Mouse (Mus musculus): ENCODE results near the gene Nckap5. TPM values are rescaled to one million over a fixed set of nuclear protein-coding genes. Genes with fewer than 3 reads are reported as not detected.
A peak's percentile ranks its signal among the peaks of the same experiment; 100 is the strongest.

The Nckap5 gene
- polyA plus RNA-seq, 1 experiment from 2014 or later = 6.9 TPM

DNA sequence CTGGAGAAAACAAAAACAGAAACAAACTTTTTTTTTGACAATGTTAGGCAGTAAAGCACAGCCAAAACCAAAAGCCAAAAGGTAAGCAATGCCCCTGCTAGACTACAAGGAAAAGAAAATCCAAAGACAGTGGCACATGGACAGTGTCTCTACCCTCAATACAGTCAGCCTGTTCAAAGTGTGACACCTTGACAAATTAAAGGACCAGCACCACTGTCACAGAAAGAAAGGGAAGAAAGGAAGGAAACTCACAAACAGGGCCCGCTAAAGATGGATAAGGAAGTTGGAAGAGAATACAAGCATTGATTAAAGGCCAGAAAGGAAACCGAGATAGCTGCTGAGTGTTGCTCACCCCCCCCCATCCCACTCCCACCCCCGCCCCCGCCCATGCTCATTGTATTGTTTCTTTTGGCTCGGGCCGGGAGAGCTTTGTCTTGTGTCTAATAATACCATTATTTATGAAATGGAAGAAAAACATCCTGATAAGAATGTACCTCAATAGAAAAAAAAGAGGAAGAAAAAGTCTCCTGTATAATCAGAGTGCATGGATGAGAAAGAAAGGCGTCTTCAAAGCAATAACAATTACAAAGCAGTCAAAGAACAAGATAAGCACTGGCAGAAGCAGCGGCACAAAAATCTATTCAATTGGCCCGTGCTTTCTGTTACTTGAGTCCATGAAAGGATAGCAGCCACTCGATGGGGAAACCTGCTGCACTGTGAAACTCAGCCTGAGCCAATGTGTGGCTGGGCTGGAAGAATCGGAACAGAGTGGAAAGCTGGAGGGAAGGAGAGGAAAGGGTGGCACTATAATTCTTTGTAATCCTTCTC lies 368.9 kb downstream of the Nckap5 start:
- no peak overlapping the region for H3K27ac ChIP-seq (replicated peaks)
- no peak for DNase-seq (ENCODE audit: low spot score)
- H3K36me3 ChIP-seq (replicated peaks) = no peaks in the 10 kb centered on the region
- 57% methylated on average over 11 of the region's 11 CpGs for WGBS
- peaks cover 7% of the 10 kb centered on the region; the same call in 1 of the 2 replicates for H3K4me1 ChIP-seq
- no peaks in the 10 kb centered on the region for H3K9me3 ChIP-seq
- H3K4me3 ChIP-seq = no peak overlapping the region
- no peaks in the 10 kb centered on the region for H3K27me3 ChIP-seq (replicated peaks; ENCODE audit: low read depth, poor library complexity, severe bottlenecking)

DNA sequence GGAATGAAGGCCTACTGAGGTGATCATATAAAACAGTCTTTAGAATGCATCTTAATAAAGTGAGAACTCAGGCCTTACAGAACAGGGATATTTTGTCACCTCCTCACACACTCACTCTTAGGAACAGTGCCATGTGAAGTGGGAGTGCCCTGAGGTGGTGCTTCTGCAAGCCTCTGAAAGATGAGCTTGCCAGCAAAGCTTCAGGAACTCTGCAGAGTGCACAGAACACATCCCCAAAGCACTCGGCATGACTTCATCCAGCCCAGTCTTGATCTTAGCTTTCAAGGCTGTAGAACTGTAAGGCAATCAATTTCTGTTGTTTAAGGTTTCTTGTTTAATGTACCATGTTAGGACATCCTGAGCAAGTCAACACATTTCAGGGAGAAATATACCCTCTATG lies 372.9 kb downstream of the Nckap5 start:
- DNase-seq (ENCODE audit: low spot score) = no peak
- WGBS = 83% methylated on average over 1 of the region's 1 CpGs
- no peak overlapping the region for H3K4me3 ChIP-seq
- H3K27ac ChIP-seq (replicated peaks) = no peak overlapping the region
- peaks cover 7% of the 10 kb centered on the region; the same call in 1 of the 2 replicates for H3K4me1 ChIP-seq
- H3K36me3 ChIP-seq (replicated peaks) = no peaks in the 10 kb centered on the region
- no peaks in the 10 kb centered on the region for H3K9me3 ChIP-seq
- no peaks in the 10 kb centered on the region for H3K27me3 ChIP-seq (replicated peaks; ENCODE audit: low read depth, poor library complexity, severe bottlenecking)

DNA sequence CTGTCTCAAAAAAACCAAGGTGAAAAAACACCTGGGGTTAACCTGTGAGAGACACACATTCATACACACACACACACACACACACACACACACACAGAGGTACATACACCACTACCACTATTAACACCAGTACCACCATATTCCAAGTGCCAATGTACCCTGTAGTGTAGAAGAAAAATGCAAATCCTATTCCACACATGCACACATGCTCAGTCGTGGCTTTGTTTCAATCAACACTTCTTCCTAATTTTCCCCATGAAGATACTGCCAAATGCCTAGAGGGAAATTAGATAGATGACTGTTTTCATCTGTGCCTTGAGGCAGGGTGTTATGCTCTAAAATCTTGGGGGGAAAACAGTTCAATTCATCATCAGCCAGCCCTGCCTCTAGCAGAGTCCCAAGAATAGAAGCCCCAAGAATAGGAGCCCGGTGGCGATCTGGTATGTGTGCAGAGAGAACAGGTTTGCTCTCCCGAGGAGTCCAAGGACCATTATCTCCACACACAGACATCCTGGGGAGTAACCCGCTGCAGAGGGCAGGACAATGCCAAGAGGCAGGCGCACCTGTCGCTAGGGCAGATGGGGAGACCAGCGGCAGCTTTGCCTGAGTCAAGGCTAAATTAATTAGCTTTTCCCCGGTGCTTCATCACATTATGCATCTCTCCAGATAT lies 376.0 kb downstream of the Nckap5 start:
- no peaks in the 10 kb centered on the region for H3K36me3 ChIP-seq (replicated peaks)
- WGBS = 66% methylated on average over 9 of the region's 9 CpGs
- no peaks in the 10 kb centered on the region for H3K27me3 ChIP-seq (replicated peaks; ENCODE audit: low read depth, poor library complexity, severe bottlenecking)
- H3K27ac ChIP-seq (replicated peaks) = no peak overlapping the region
- no peaks in the 10 kb centered on the region for H3K9me3 ChIP-seq
- no peak for DNase-seq (ENCODE audit: low spot score)
- peaks cover 1% of the 10 kb centered on the region; the same call in 1 of the 2 replicates for H3K4me1 ChIP-seq
- no peak overlapping the region for H3K4me3 ChIP-seq

DNA sequence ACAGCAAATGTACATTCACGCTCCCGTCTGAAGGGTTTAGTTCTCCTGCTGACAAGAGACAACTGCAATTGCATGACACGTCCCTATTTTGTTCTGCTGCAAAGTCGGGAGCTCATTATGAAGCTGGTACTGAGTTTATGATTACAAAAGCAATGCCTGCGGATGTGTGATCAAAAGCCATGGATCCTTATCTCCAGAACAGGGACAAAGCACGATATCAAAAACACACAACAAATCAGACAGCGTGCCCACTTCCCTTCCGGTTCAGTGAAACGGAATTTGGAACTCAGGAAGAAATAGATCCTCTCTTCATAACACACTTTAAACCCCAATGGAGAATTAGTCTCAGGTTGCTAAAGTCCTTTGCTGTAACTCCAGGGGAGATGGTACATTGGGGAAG lies 379.1 kb downstream of the Nckap5 start:
- Histone ChIP-seq H3K4me1 (peaks cover 4% of the 10 kb centered on the region; the same call in 1 of the 2 replicates), H3K36me3 (replicated peaks) (no peaks in the 10 kb centered on the region)

DNA sequence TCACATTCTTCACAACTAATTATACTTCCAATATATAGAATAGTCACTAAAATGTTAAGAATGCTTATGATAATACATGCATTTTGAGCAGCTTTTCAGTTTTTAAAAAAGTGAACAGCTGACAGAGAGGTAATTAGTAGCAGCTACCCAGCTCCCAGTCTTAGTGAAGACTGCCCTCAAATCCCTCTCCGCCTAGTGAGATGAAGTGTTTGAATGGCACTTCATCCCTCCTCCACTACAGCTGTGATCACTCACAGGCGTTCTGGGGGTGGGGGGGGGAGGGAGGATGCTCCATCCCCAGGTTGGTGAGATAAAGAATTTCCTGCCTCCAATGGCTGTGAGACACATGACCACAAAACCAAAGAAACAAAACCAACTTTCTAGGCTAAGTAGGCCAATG lies 381.2 kb downstream of the Nckap5 start:
- Histone ChIP-seq H3K27me3 (replicated peaks; ENCODE audit: low read depth, poor library complexity, severe bottlenecking) (no peaks in the 10 kb centered on the region), H3K9me3 (no peaks in the 10 kb centered on the region), H3K27ac (replicated peaks) (no peak overlapping the region), H3K4me3 (no peak overlapping the region), H3K36me3 (replicated peaks) (no peaks in the 10 kb centered on the region), H3K4me1 (0 out of 2 replicates have a peak, but pooled peaks cover 4% of the 10 kb centered on the region)
- WGBS = 43% methylated on average over 2 of the region's 2 CpGs
- no peak for DNase-seq (ENCODE audit: low spot score)

More for the DNA sequence above, 379.1 kb downstream of the Nckap5 start:
- WGBS = 85% methylated on average over 9 of the region's 9 CpGs
- Histone ChIP-seq H3K27ac (replicated peaks) (no peak overlapping the region), H3K4me3 (no peak overlapping the region), H3K9me3 (no peaks in the 10 kb centered on the region), H3K27me3 (replicated peaks; ENCODE audit: low read depth, poor library complexity, severe bottlenecking) (no peaks in the 10 kb centered on the region)
- no peak for DNase-seq (ENCODE audit: low spot score)

DNA sequence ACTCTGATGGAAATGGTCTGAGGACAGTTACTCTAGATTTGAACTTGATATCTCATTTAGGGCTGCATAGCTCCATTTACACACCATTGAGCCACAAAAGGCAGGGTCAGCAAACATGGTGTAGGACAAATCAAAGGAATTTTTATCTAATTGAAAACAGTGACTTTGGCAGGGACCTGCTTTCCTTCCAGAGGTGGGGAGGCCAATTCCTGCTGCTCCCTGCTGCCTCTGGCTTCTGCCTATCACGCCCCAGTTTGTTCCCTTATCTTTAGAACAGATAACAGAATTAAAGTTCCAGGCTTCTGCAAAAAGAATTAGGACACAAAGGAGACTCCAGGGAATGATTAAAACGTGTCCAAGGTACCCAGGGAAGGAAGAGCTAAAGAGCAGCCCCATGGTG lies 386.7 kb downstream of the Nckap5 start:
- DNase-seq (ENCODE audit: low spot score) = no peak
- Histone ChIP-seq H3K4me1 (0 out of 2 replicates have a peak, but pooled peaks cover 3% of the 10 kb centered on the region), H3K36me3 (replicated peaks) (no peaks in the 10 kb centered on the region), H3K27ac (replicated peaks) (no peak overlapping the region), H3K27me3 (replicated peaks; ENCODE audit: low read depth, poor library complexity, severe bottlenecking) (no peaks in the 10 kb centered on the region), H3K9me3 (no peaks in the 10 kb centered on the region), H3K4me3 (no peak overlapping the region)
- 54% methylated on average over 2 of the region's 2 CpGs for WGBS

DNA sequence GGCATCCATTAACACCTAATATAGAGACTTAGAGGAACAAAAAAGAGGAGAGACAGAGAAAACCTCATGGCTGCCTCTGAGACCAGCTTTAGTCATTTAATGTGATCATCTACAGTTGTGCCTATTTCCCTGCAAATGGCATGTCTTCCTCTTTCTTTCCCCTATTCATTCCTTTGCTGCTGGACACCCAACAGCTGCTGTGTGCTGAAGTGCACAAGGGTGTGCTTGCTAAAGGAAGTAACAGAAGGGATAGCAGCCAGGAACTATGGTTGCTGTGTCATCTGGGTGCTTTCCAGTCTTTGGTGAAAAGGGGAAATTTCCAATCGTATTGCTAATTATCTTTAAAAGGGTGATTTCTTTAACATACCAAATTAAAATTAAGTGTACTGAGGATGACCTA lies 387.9 kb downstream of the Nckap5 start:
- Histone ChIP-seq H3K36me3 (replicated peaks) (no peaks in the 10 kb centered on the region), H3K27ac (replicated peaks) (no peak overlapping the region), H3K4me1 (0 out of 2 replicates have a peak, but pooled peaks cover 3% of the 10 kb centered on the region), H3K27me3 (replicated peaks; ENCODE audit: low read depth, poor library complexity, severe bottlenecking) (no peaks in the 10 kb centered on the region), H3K4me3 (no peak overlapping the region), H3K9me3 (no peaks in the 10 kb centered on the region)
- WGBS = 81% methylated on average over 1 of the region's 1 CpGs
- no peak for DNase-seq (ENCODE audit: low spot score)

DNA sequence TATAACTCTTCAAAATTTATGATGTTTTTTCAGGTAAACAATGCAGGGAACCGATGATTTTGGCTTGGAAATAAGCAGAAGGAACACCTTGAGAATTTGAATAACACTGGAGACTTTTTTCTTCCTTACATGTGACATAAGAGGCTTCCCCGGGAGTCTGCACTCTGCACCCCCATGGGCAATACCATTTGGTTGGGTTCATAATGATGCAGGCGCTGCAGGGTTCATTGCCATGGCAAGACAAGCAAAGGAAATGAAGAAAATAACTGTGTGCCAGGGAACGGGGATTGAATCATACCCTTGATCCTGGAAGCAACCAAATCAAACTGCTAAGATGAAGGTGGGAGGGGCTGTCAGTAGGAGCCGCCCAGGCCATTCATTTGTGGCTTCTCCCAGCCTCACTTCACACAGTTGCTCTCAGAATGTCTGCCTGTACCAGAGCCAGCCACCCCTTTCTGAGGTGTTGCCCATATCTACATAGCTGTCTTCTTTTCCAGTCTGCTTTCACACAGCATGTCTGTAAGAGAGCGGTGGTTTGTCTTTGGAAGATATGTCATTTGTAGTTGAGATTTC lies 392.5 kb downstream of the Nckap5 start:
- WGBS = 83% methylated on average over 6 of the region's 6 CpGs

DNA sequence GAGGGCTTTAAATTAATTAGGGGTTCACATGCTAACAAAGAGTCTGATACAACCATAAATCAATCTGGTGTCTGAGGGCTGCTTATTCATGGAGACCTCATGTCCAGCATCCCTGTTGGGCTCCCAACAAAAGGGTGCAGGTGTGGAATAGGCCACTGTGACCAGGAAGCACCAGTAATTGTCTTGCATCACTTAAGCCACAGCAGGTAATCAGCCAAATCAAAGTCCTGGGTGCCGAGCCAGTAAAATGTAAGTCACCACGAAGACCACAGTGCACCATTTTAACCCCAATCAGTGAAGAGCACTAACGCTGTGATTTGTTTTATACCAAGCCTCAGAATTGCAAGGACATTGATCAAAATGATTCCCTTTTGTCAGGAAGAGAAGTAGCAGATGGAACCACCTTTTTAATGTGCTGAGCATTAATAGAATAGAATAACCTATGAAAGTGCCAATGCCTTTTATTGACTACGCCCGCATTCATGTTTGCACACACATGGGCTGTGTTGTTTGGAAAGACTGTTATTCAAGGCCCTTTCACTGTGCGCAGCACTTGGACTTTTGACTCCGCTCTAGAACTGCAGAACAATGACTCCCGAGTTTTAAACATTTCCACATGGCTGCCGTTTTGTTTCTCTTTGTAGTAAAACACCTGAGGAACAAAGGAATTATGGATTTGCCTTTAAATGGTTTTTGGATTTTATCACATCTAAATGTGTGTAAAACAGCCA lies 393.5 kb downstream of the Nckap5 start:
- WGBS = 72% methylated on average over 9 of the region's 9 CpGs
- H3K4me1 ChIP-seq = no peaks in the 10 kb centered on the region
- H3K36me3 ChIP-seq (replicated peaks) = no peaks in the 10 kb centered on the region
- no peak overlapping the region for H3K4me3 ChIP-seq
- DNase-seq (ENCODE audit: low spot score) = no peak
- no peak overlapping the region for H3K27ac ChIP-seq (replicated peaks)
- no peaks in the 10 kb centered on the region for H3K27me3 ChIP-seq (replicated peaks; ENCODE audit: low read depth, poor library complexity, severe bottlenecking)
- H3K9me3 ChIP-seq = no peaks in the 10 kb centered on the region

More for the DNA sequence above, 392.5 kb downstream of the Nckap5 start:
- no peaks in the 10 kb centered on the region for H3K27me3 ChIP-seq (replicated peaks; ENCODE audit: low read depth, poor library complexity, severe bottlenecking)
- no peak for DNase-seq (ENCODE audit: low spot score)
- H3K9me3 ChIP-seq = no peaks in the 10 kb centered on the region
- no peaks in the 10 kb centered on the region for H3K36me3 ChIP-seq (replicated peaks)
- H3K27ac ChIP-seq (replicated peaks) = no peak overlapping the region
- H3K4me1 ChIP-seq = no peaks in the 10 kb centered on the region
- no peak overlapping the region for H3K4me3 ChIP-seq

DNA sequence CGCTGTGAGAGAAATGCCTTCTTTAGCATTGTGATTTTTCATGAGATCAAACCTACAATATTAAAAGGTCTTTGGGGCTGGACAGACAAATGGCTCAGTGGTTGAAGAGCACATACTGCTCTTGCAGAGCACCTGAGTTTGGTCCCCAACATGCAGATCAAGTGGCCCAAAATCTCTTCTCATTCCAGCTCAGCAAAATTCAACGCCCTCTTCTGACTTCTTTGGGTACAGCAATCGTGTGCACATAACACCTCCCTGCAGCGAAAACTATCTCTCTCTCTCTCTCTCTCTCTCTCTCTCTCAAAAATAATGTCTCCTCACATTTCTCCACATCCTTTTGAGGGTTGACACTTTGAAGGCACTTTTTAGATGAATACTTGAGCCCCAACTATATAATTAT lies 398.3 kb downstream of the Nckap5 start:
- WGBS = 82% methylated on average over 4 of the region's 4 CpGs
- H3K4me3 ChIP-seq = no peak overlapping the region
- no peak for DNase-seq (ENCODE audit: low spot score)
- peaks cover 3% of the 10 kb centered on the region; the same call in 1 of the 2 replicates for H3K4me1 ChIP-seq
- no peaks in the 10 kb centered on the region for H3K36me3 ChIP-seq (replicated peaks)
- no peaks in the 10 kb centered on the region for H3K27me3 ChIP-seq (replicated peaks; ENCODE audit: low read depth, poor library complexity, severe bottlenecking)
- no peak overlapping the region for H3K27ac ChIP-seq (replicated peaks)
- no peaks in the 10 kb centered on the region for H3K9me3 ChIP-seq

DNA sequence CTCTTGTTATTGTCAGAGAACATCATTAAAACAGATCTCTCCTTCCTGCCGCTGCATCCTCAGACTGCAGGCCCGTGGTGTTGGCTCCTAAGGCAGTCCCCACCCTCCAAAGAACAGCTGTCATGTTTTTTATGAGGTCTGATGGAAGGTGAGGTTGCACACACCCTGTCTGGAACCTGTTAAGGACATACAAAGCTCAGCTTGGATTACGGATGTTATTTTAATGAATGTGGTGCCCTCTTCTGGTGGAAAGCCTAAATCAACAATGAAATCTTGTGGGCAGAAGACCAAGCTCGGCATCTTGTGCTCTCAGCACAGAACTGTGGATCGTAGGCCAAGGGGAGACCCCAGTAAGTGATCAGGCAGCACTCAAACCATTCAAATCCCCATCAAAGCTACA lies 399.0 kb downstream of the Nckap5 start:
- no peak overlapping the region for H3K27ac ChIP-seq (replicated peaks)
- 36% methylated on average over 5 of the region's 5 CpGs for WGBS
- no peaks in the 10 kb centered on the region for H3K36me3 ChIP-seq (replicated peaks)
- H3K9me3 ChIP-seq = no peaks in the 10 kb centered on the region
- peaks cover 3% of the 10 kb centered on the region; the same call in 1 of the 2 replicates for H3K4me1 ChIP-seq
- no peak overlapping the region for H3K4me3 ChIP-seq
- DNase-seq (ENCODE audit: low spot score) = peak; percentile 43
- H3K27me3 ChIP-seq (replicated peaks; ENCODE audit: low read depth, poor library complexity, severe bottlenecking) = no peaks in the 10 kb centered on the region

DNA sequence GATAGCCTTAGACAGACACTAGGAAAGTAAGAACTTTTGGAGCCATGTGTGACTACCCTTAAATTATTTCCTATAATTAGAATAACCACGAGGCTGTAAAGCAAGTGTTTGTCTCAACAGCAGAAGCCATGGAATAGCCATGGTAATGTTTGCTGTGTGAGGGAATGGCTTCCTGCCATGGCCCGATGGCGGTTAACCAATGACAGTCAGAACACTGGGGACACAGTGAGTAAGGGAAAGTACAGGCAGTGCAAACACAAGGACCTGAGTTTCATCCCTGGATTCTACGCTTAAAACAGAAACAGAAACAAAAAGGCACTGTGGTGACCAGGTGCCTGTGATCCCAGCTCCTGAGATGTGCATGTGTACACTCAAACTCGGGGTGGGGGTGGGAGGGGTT lies 419.2 kb downstream of the Nckap5 start:
- Histone ChIP-seq H3K27ac (replicated peaks) (no peak overlapping the region), H3K36me3 (replicated peaks) (no peaks in the 10 kb centered on the region), H3K4me1 (no peaks in the 10 kb centered on the region), H3K27me3 (replicated peaks; ENCODE audit: low read depth, poor library complexity, severe bottlenecking) (no peaks in the 10 kb centered on the region), H3K4me3 (no peak overlapping the region), H3K9me3 (no peaks in the 10 kb centered on the region)
- DNase-seq (ENCODE audit: low spot score) = no peak
- 83% methylated on average over 5 of the region's 5 CpGs for WGBS
